Mouse (Mus musculus): Measurements from ENCODE around the gene St6galnac1.
"Not testable (repeated sequence)": the region's sequence is repeated elsewhere in the genome, so short reads cannot be mapped to it uniquely, and the experiment has no call there.

The St6galnac1 gene

GRCm38 (mm10) chr11:116807526-116807925, 32.2 kb upstream of the St6galnac1 start:
- no peak for DNase-seq (ENCODE audit: low spot score in 2 of 2)

- DNase-seq (ENCODE audit: low spot score in 2 of 2): no peak
Observed at GRCm38 (mm10) chr11:116807116-116807515, 31.8 kb upstream of the St6galnac1 start.

GRCm38 (mm10) chr11:116806136-116807071, 31.1 kb upstream of the St6galnac1 start:
- no peak for DNase-seq (ENCODE audit: low spot score in 2 of 2)

- DNase-seq (ENCODE audit: low spot score in 2 of 2): no peak
Observed at GRCm38 (mm10) chr11:116802709-116803108, 27.4 kb upstream of the St6galnac1 start.

GRCm38 (mm10) chr11:116801106-116801505, 25.8 kb upstream of the St6galnac1 start:
- DNase-seq (ENCODE audit: low spot score in 2 of 2): no peak

GRCm38 (mm10) chr11:116799364-116799763, 24.1 kb upstream of the St6galnac1 start:
- DNase-seq (ENCODE audit: low spot score in 2 of 2): no peak

- DNase-seq (ENCODE audit: low spot score in 2 of 2): no peak
Observed at GRCm38 (mm10) chr11:116784221-116784620, 8.9 kb upstream of the St6galnac1 start.

GRCm38 (mm10) chr11:116782737-116783145, 7.4 kb upstream of the St6galnac1 start:
- no peak for DNase-seq (ENCODE audit: low spot score in 2 of 2)

- DNase-seq (ENCODE audit: low spot score in 2 of 2): no peak
Observed at GRCm38 (mm10) chr11:116773205-116773604, 2.1 kb downstream of the St6galnac1 start.

GRCm38 (mm10) chr11:116769873-116770272, 5.4 kb downstream of the St6galnac1 start:
- DNase-seq (ENCODE audit: low spot score in 2 of 2): no peak

GRCm38 (mm10) chr11:116764946-116765345, 10.4 kb downstream of the St6galnac1 start:
- no peak for DNase-seq (ENCODE audit: low spot score in 2 of 2)

- DNase-seq (ENCODE audit: low spot score in 2 of 2): no peak
Observed at GRCm38 (mm10) chr11:116764346-116764745, 11.0 kb downstream of the St6galnac1 start.

- no peak for DNase-seq (ENCODE audit: low spot score in 2 of 2)
Observed at GRCm38 (mm10) chr11:116755191-116755590, 20.1 kb downstream of the St6galnac1 start.

- no peak for DNase-seq (ENCODE audit: low spot score in 2 of 2)
Observed at GRCm38 (mm10) chr11:116753674-116754470, 21.4 kb downstream of the St6galnac1 start.

GRCm38 (mm10) chr11:116749733-116750132, 25.6 kb downstream of the St6galnac1 start:
- no peak for DNase-seq (ENCODE audit: low spot score in 2 of 2)

GRCm38 (mm10) chr11:116748692-116749091, 26.6 kb downstream of the St6galnac1 start:
- not testable (repeated sequence) for DNase-seq (ENCODE audit: low spot score in 2 of 2)

GRCm38 (mm10) chr11:116746822-116747221, 28.5 kb downstream of the St6galnac1 start:
- not testable (repeated sequence) for DNase-seq (ENCODE audit: low spot score in 2 of 2)

GRCm38 (mm10) chr11:116745457-116745856, 29.9 kb downstream of the St6galnac1 start:
- DNase-seq (ENCODE audit: low spot score in 2 of 2): not testable (repeated sequence)

- DNase-seq (ENCODE audit: low spot score in 2 of 2): no peak
Observed at GRCm38 (mm10) chr11:116738411-116738810, 36.9 kb downstream of the St6galnac1 start.

- no peak for DNase-seq (ENCODE audit: low spot score in 2 of 2)
Observed at GRCm38 (mm10) chr11:116732536-116732935, 42.8 kb downstream of the St6galnac1 start.

GRCm38 (mm10) chr11:116731060-116731580, 44.2 kb downstream of the St6galnac1 start:
- not testable (repeated sequence) for DNase-seq (ENCODE audit: low spot score in 2 of 2)

Measured in right cerebral cortex, postnatal 36 days (tissue).